Mouse (Mus musculus) embryonic facial prominence, embryonic 14.5 days (tissue): Measurements from ENCODE around the gene Csnk2a2. TPM values are rescaled to one million over a fixed set of nuclear protein-coding genes. Genes with fewer than 3 reads are reported as not detected.

Source experiments
- ATAC-seq: fragments of 200-750 bp; cut with Nextera tagmentation; 2 replicates; pipeline ENCODE4 v1.8.0; 2017; ENCODE audit warnings: low read depth, moderate number of reproducible peaks, moderate TSS enrichment
- DNase-seq: peaks from one replicate; pipeline ENCODE4 v3.0.0-alpha.2; 2015; ENCODE audit warnings: low spot score
- H3K27ac ChIP-seq: fragments of 300-500 bp; sonication (generic); replicated peaks from 2 replicates; pipeline ENCODE4 v1.5.1; 2014; ENCODE audit warnings: low read depth, mild to moderate bottlenecking, low read length, moderate library complexity
- H3K27me3 ChIP-seq: fragments of 300-500 bp; sonication (generic); replicated peaks from 2 replicates; pipeline ENCODE4 v1.6.1; 2014; ENCODE audit warnings: low read length; ENCODE audit not compliant: control insufficient read depth, insufficient read depth
- H3K36me3 ChIP-seq: fragments of 300-500 bp; sonication (generic); 2 replicates; pipeline ENCODE4 v1.6.1; 2014; ENCODE audit warnings: low read length, mixed read lengths; ENCODE audit not compliant: control insufficient read depth, insufficient read depth
- H3K4me1 ChIP-seq: fragments of 300-500 bp; sonication (generic); 2 replicates; pipeline ENCODE4 v1.6.1; 2014; ENCODE audit warnings: antibody characterized with exemption, low read length; ENCODE audit not compliant: control insufficient read depth, insufficient read depth
- H3K4me2 ChIP-seq: fragments of 300-500 bp; sonication (generic); 2 replicates; pipeline ENCODE4 v1.6.1; 2014; ENCODE audit warnings: low read depth, mild to moderate bottlenecking, low read length, moderate library complexity, mixed read lengths
- H3K4me3 ChIP-seq: fragments of 300-500 bp; sonication (generic); 2 replicates; pipeline ENCODE4 v1.5.1; 2014; ENCODE audit warnings: low read depth, mild to moderate bottlenecking, low read length
- H3K9ac ChIP-seq: fragments of 300-500 bp; sonication (generic); 2 replicates; pipeline ENCODE4 v1.6.1; 2014; ENCODE audit warnings: low read depth, mild to moderate bottlenecking, low read length, moderate library complexity, mixed read lengths
- H3K9me3 ChIP-seq: fragments of 300-500 bp; sonication (generic); 2 replicates; pipeline ENCODE4 v1.6.1; 2016; ENCODE audit warnings: low read length; ENCODE audit not compliant: control insufficient read depth
- WGBS: fragments of 180-500 bp; shearing (Covaris S2); extraction: QIAGEN DNeasy Blood & Tissue Kit; methylation state at CpG from one replicate; pipeline ENCODE4 v1.1.7; 2014; 5-methylcytosine and 5-hydroxymethylcytosine counted together
- polyA plus RNA-seq: library from polyadenylated mRNA; unstranded; fragments of >200 nt; fragmentation: Nextera tagmentation; extraction: Ambion mirVana; gene quantifications from 2 replicates; pipeline ENCODE4 v1.2.1, GENCODE M21; 2014

Csnk2a2 gene
- polyA plus RNA-seq, 1 experiment from 2014 or later = 18.7 TPM

DNA sequence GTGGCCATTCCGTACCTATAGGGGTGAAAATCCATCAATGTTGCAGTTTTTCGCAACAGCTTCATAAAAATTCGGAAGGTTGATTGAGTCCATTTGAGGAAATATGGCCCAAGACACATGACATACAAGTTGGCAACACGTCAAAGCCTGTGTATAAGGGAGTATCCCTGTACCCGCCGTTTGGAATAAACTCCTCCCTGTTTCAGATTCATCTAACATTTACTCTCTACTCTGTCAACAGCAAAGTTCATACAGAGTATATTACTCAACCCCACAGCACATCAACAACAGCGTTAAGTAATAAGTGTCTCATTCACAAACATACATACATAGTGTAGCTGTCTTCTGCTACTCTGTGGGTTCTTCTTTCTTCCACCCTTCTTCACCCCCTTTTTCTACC is 65.2 kb downstream of the Csnk2a2 start:
- no peak overlapping the region for H3K9ac ChIP-seq
- H3K27me3 ChIP-seq = no peaks in the 10 kb centered on the region
- peaks cover 46% of the 10 kb centered on the region for H3K36me3 ChIP-seq
- no peak for ATAC-seq
- no peak overlapping the region for H3K27ac ChIP-seq
- peaks cover 26% of the 10 kb centered on the region for H3K4me1 ChIP-seq
- WGBS = 89% methylated on average over 7 of the region's 7 CpGs
- no peak overlapping the region for H3K4me3 ChIP-seq
- no peaks in the 10 kb centered on the region for H3K9me3 ChIP-seq
- no peak overlapping the region for H3K4me2 ChIP-seq
- no peak for DNase-seq

DNA sequence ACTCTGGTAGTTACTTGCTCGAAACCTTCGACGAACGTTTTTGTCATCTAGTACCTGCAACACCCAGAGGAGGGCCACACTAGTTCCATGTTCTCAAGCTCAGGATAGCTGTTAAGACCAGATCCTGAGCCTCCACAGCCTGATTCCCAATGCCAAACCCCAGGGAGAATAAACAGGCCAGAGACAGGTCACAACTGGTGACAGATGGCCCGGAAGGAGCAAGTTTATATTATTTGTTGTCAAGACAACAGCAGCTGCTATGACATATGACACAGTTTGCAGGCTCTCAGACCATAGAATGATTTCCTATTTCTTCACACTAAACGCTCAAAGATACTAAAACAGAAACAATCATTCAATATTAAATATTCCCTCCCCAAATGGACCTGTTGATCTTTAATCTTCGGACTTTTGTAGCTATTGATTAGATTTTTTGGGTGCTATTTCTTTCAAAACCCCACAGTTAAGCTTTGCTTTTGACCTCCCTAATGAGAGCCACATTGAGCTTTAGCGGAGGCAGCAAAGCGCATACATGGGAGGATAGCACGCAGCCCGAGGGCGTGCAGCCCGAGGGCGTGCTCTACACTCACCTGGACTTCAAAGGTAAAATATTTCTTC is 67.5 kb downstream of the Csnk2a2 start:
- ATAC-seq (no peak), DNase-seq (no peak)
- no peak overlapping the region for H3K27ac ChIP-seq
- peaks cover 58% of the 10 kb centered on the region for H3K36me3 ChIP-seq
- H3K9me3 ChIP-seq = no peaks in the 10 kb centered on the region
- H3K9ac ChIP-seq = no peak overlapping the region
- H3K27me3 ChIP-seq = no peaks in the 10 kb centered on the region
- H3K4me2 ChIP-seq = no peak overlapping the region
- WGBS = 92% methylated on average over 14 of the region's 14 CpGs
- no peak overlapping the region for H3K4me3 ChIP-seq
- peaks cover 7% of the 10 kb centered on the region for H3K4me1 ChIP-seq

DNA sequence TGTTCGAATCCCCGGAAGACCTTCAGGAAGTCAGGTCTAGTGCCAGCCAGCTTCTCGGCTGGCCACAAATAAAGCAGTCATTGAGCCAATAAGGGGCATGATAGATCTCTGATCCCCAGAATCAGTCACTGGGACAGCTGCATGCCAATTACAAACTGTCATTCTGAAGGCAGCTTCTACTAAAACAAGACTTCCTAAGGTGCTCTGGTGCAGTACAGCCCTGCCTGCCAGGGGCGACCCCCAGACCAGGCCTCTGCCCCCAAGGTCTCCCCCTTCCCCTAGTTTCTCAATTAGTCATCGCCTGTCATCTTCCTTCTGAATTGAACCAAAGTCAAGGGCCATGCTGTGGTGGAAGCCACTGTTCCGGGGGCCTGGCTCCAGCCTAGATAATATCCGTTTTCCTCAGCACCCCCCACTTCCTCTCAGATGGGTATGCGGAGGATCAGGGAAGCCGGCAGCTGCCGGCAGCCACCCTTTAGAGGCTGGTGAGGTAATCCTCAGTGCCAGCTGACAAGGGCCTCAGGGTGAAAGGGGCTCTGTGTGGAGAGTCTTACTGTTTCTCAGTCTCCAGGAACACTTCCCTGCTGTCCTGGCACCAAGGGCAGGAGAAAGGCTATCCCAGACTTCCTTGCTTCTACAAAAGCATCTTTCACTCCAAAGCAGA is 78.4 kb downstream of the Csnk2a2 start:
- no peak overlapping the region for H3K4me2 ChIP-seq
- ATAC-seq (peak; percentile 87), DNase-seq (peak; percentile 64)
- H3K9me3 ChIP-seq = 0 out of 2 replicates have a peak, but pooled peaks cover 4% of the 10 kb centered on the region
- no peak overlapping the region for H3K4me3 ChIP-seq
- H3K36me3 ChIP-seq = no peaks in the 10 kb centered on the region
- H3K9ac ChIP-seq = no peak overlapping the region
- no peaks in the 10 kb centered on the region for H3K27me3 ChIP-seq
- no peaks in the 10 kb centered on the region for H3K4me1 ChIP-seq
- no peak overlapping the region for H3K27ac ChIP-seq
- 28% methylated on average over 10 of the region's 10 CpGs for WGBS

DNA sequence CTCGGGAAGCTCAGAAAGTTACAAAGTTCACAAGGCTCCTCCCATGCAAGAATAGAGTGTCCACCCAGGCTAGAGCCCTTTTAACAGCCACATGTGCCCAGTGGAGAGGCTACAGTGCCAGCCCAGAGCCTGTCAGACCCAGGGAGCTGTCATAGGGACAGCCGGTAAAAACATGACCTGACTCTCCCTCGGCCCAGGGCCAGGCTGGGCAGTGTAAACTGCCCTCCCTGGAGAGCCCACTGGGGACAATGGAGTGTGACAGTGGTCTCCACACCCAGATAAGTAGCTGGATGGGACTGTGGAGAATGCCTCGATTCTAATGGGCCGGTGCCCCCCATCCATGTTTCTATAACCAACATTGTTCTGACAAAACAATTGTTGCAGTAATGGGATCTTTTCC is 80.3 kb downstream of the Csnk2a2 start:
- DNase-seq (no peak), ATAC-seq (no peak)
- WGBS = 72% methylated on average over 5 of the region's 5 CpGs
- H3K27me3 ChIP-seq = no peaks in the 10 kb centered on the region
- H3K9me3 ChIP-seq = 0 out of 2 replicates have a peak, but pooled peaks cover 4% of the 10 kb centered on the region
- H3K4me2 ChIP-seq = no peak overlapping the region
- no peak overlapping the region for H3K27ac ChIP-seq
- no peaks in the 10 kb centered on the region for H3K36me3 ChIP-seq
- no peaks in the 10 kb centered on the region for H3K4me1 ChIP-seq
- H3K9ac ChIP-seq = no peak overlapping the region
- no peak overlapping the region for H3K4me3 ChIP-seq

DNA sequence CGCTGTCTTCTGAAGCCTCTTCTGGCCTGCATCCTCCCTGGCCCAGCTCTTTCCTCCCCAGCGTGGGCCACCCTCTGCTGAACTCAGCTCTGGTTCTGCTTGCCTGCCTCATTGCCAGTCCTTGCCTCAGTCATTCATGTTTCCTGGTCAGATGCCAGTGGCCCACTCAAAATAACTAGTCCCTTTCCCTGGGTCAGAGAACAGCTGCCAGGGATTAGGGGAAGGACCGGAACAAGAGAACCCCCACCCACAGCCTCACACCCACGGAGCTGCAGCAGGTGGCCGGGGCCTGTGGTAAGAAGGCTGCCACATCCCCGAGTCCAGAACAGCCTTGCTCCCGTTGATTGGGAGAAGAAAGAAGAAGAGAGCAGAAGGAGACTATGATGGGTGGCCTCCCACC is 88.7 kb downstream of the Csnk2a2 start:
- Histone ChIP-seq H3K9ac (no peak overlapping the region), H3K4me3 (no peak overlapping the region), H3K27ac (no peak overlapping the region), H3K27me3 (no peaks in the 10 kb centered on the region), H3K4me2 (no peak overlapping the region), H3K9me3 (no peaks in the 10 kb centered on the region), H3K36me3 (no peaks in the 10 kb centered on the region), H3K4me1 (peaks cover 9% of the 10 kb centered on the region)
- peak; percentile 63 for DNase-seq
- 0 out of 2 replicates have a peak, but pooled peaks have one; percentile 24 for ATAC-seq
- WGBS = 75% methylated on average over 7 of the region's 7 CpGs

DNA sequence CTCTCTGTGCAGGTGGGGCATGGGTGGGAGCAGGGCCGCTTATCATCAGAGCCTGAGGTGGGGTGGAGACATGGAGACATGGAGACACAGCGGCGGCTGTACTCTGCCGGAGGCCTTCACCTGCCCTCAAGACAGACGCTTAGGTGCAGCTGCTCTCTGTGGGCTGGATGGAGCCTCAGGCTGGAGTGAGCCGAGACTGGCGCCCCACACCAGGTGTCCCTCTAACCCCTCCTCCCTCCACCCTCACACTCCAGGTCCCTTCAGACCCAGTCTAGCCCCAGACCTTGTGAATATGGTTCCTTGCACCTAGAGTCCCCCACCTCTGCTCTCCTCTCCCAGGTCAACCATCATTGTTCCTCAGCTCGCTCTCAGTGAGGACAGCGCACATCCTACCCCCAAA is 90.7 kb downstream of the Csnk2a2 start:
- H3K9me3 ChIP-seq = no peaks in the 10 kb centered on the region
- ATAC-seq = no peak; the same call in 1 of the 2 replicates
- no peaks in the 10 kb centered on the region for H3K27me3 ChIP-seq
- WGBS = 76% methylated on average over 5 of the region's 9 CpGs
- DNase-seq = no peak
- no peak overlapping the region for H3K4me3 ChIP-seq
- H3K36me3 ChIP-seq = no peaks in the 10 kb centered on the region
- no peak overlapping the region for H3K4me2 ChIP-seq
- H3K4me1 ChIP-seq = peaks cover 13% of the 10 kb centered on the region
- H3K9ac ChIP-seq = no peak overlapping the region
- H3K27ac ChIP-seq = no peak overlapping the region

DNA sequence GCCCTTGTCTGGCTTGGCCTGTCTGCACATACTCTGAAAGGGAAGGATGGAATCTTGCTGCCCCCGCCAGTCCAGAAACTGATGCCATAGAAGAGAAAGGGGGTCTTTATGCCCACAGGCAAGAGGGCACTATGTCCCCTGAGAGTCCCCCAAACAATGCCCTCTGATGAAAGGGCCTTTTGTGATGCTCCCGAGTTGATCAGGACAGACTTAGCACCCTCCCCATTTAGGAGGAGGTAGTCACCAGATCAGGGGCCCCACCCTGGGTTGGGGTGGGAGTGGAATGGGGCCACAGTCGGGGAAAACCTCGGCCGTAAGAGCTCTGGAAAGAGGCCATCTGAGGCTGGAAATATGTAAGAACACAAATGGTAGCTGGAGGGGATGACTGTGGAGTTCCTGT is 92.6 kb downstream of the Csnk2a2 start:
- H3K36me3 ChIP-seq = no peaks in the 10 kb centered on the region
- 0 out of 2 replicates have a peak overlapping the region, but pooled peaks have one; percentile 48 for H3K27ac ChIP-seq
- H3K4me1 ChIP-seq = peaks cover 13% of the 10 kb centered on the region
- no peaks in the 10 kb centered on the region for H3K27me3 ChIP-seq
- no peak overlapping the region for H3K4me2 ChIP-seq
- H3K4me3 ChIP-seq = no peak overlapping the region
- ATAC-seq (peak; percentile 26; the same call in 1 of the 2 replicates), DNase-seq (no peak)
- 31% methylated on average over 5 of the region's 5 CpGs for WGBS
- H3K9ac ChIP-seq = no peak overlapping the region
- H3K9me3 ChIP-seq = no peaks in the 10 kb centered on the region

DNA sequence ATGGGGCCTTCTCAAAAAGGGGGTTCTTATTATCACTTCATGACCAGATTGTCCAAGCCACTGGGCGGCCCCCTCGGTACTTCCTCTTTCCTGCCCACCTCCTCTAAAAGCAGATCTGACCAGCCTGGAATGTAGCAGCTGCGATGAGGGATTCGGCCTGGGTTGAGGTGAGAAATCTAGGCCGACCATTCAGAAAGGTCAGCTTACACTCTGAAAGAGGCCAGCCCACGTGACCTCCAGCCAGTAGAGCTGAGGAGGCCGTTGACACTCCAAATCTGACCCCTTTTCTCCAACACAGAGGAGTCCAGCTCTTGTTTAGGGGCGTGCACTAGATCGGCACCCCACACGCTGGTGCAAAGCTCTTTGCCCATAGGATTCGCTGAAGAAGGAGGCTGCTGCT is 93.1 kb downstream of the Csnk2a2 start:
- DNase-seq (peak; percentile 51), ATAC-seq (peak; percentile 31; the same call in 1 of the 2 replicates)
- Histone ChIP-seq H3K9me3 (no peaks in the 10 kb centered on the region), H3K4me1 (peaks cover 13% of the 10 kb centered on the region), H3K27ac (peak overlapping the region; percentile 48; the same call in 1 of the 2 replicates), H3K4me2 (no peak overlapping the region), H3K36me3 (no peaks in the 10 kb centered on the region), H3K9ac (no peak overlapping the region), H3K4me3 (no peak overlapping the region), H3K27me3 (no peaks in the 10 kb centered on the region)
- WGBS = 42% methylated on average over 11 of the region's 11 CpGs
